Mouse (Mus musculus) CH12.LX (cell line): ENCODE measurements around the gene Zkscan4. TPM values are rescaled to one million over a fixed set of nuclear protein-coding genes. Genes with fewer than 3 reads are reported as not detected.
A peak's percentile ranks its signal among the peaks of the same experiment; 100 is the strongest.

Experiments used
- DNase-seq: peaks from one replicate; pipeline ENCODE4 v3.0.0-alpha.2; 2013; ENCODE audit errors: extremely low read depth
- H3K27ac ChIP-seq: 2 replicates; pipeline ENCODE4 v1.5.1; 2012; ENCODE audit warnings: low read depth, mild to moderate bottlenecking, control low read depth, moderate library complexity; ENCODE audit not compliant: insufficient read depth
- H3K27me3 ChIP-seq: replicated peaks from 2 replicates; pipeline ENCODE3; 2012; ENCODE audit warnings: inconsistent platforms
- H3K36me3 ChIP-seq, 2 experiments: replicated peaks in 1 of 2; 2 replicates each; pipeline versions ENCODE3 to v1.6.1; 2012; ENCODE audit warnings: inconsistent platforms in 1 of 2, low read length in 1 of 2, mild to moderate bottlenecking in 1 of 2, mixed read lengths in 1 of 2, moderate library complexity in 1 of 2; ENCODE audit not compliant: control insufficient read depth in 1 of 2, insufficient read depth in 1 of 2
- H3K4me1 ChIP-seq, 2 experiments: 2 replicates each; pipeline ENCODE4 v1.6.1; 2012; ENCODE audit warnings: inconsistent platforms in 1 of 2, moderate library complexity in 1 of 2; ENCODE audit not compliant: insufficient read depth in 2 of 2, control insufficient read depth in 1 of 2
- H3K4me2 ChIP-seq: 2 replicates; pipeline ENCODE4 v1.6.1; 2012; ENCODE audit warnings: low read depth, mild to moderate bottlenecking, control low read depth; ENCODE audit not compliant: poor library complexity, insufficient read depth, severe bottlenecking
- H3K4me3 ChIP-seq, 3 experiments: fragments of 150-350 bp in 1 of 3; sonication (generic) in 1 of 3; replicated peaks in 1 of 3; 2 replicates each; pipeline versions ENCODE3 to v1.5.1; 2011 to 2012; ENCODE audit warnings: low read depth in 2 of 3, low read length in 2 of 3, mild to moderate bottlenecking in 2 of 3, moderate library complexity in 2 of 3, control low read depth in 1 of 3, improper control_type of control experiment in 1 of 3, inconsistent platforms in 1 of 3, mixed read lengths in 1 of 3; ENCODE audit not compliant: poor library complexity in 1 of 3
- H3K79me2 ChIP-seq: replicated peaks from 2 replicates; pipeline ENCODE4 v1.6.1; 2012; ENCODE audit warnings: mild to moderate bottlenecking, moderate library complexity; ENCODE audit not compliant: control insufficient read depth, poor library complexity, insufficient read depth, severe bottlenecking; ENCODE audit errors: extremely low read depth
- H3K9ac ChIP-seq: 2 replicates; pipeline ENCODE4 v1.6.1; 2012; ENCODE audit warnings: low read depth, mild to moderate bottlenecking, control low read depth, moderate library complexity; ENCODE audit not compliant: insufficient read depth
- H3K9me3 ChIP-seq: replicated peaks from 2 replicates; pipeline ENCODE3; 2012; ENCODE audit warnings: low read length, inconsistent platforms, mixed read lengths
- BHLHE40 ChIP-seq: IDR thresholded peaks from 2 replicates; pipeline ENCODE4 v1.6.1; 2011; ENCODE audit warnings: mild to moderate bottlenecking, low read depth, low read length, improper control_type of control experiment
- CHD1 ChIP-seq: IDR thresholded peaks from 2 replicates; pipeline ENCODE4 v1.6.1; 2012; ENCODE audit warnings: low read depth, low read length, improper control_type of control experiment, inconsistent platforms
- CHD2 ChIP-seq: IDR thresholded peaks from 2 replicates; pipeline ENCODE4 v1.6.1; 2011; ENCODE audit warnings: low read length, improper control_type of control experiment
- E2F4 ChIP-seq: IDR thresholded peaks from 2 replicates; pipeline ENCODE4 v1.6.1; 2011; ENCODE audit warnings: low read depth, low read length, improper control_type of control experiment; ENCODE audit not compliant: insufficient replicate concordance
- EP300 ChIP-seq: IDR thresholded peaks from 2 replicates; pipeline ENCODE4 v1.6.1; 2011; ENCODE audit warnings: low read length, improper control_type of control experiment
- IRF4 ChIP-seq: IDR thresholded peaks from 2 replicates; pipeline ENCODE4 v1.6.1; 2014; ENCODE audit warnings: low read depth, mild to moderate bottlenecking, inconsistent platforms, low read length, improper control_type of control experiment
- POLR2AphosphoS2 ChIP-seq: IDR thresholded peaks from 2 replicates; pipeline ENCODE4 v1.6.1; 2011; ENCODE audit warnings: low read depth, low read length, improper control_type of control experiment
- TBP ChIP-seq: conservative IDR thresholded peaks from 2 replicates; pipeline ENCODE4 v1.6.1; 2011; ENCODE audit warnings: low read depth, low read length, improper control_type of control experiment
- UBTF ChIP-seq: IDR thresholded peaks from 2 replicates; pipeline ENCODE4 v1.6.1; 2012; ENCODE audit warnings: low read depth, mild to moderate bottlenecking, inconsistent platforms, low read length, improper control_type of control experiment, moderate library complexity
- ZC3H11A ChIP-seq: IDR thresholded peaks from 2 replicates; pipeline ENCODE4 v1.6.1; 2012; ENCODE audit warnings: low read depth, mild to moderate bottlenecking, inconsistent platforms, low read length, improper control_type of control experiment
- ZMIZ1 ChIP-seq: IDR thresholded peaks from 2 replicates; pipeline ENCODE4 v1.6.1; 2012; ENCODE audit warnings: low read depth, mild to moderate bottlenecking, inconsistent platforms, low read length, improper control_type of control experiment
- dilution Hi-C: fragments of 300-500 bp; cut with MboI; formaldehyde crosslinking; loops from 2 replicates; pipeline ENCODE4 v1.14.3; 2020; ENCODE audit warnings: low sequenced_read_pairs; ENCODE audit not compliant: extremely low pct_unique_long_range_greater_than_20kb, extremely low pct_ligation_motif_present
- in situ Hi-C: fragments of 300-500 bp; cut with MboI; formaldehyde crosslinking; loops from 3 replicates; pipeline ENCODE4 v1.14.3; 2019; ENCODE audit warnings: low sequenced_read_pairs, low pct_ligation_motif_present, low pct_unique_long_range_greater_than_20kb, mixed read lengths
- polyA plus RNA-seq: library from polyadenylated mRNA; unstranded; fragments of >175 nt; gene quantifications from 2 replicates; pipeline ENCODE4 v1.2.1, GENCODE M21; 2012; ENCODE audit warnings: low read depth; ENCODE audit not compliant: insufficient read length
- total RNA-seq, 2 experiments: library from RNA; depleted of rRNA; stranded (reverse); fragments of 300-350 nt in 1 of 2; fragments of >200 nt in 1 of 2; gene quantifications; 2 replicates each; pipeline ENCODE4 v1.2.3; 2012 to 2014

Zkscan4 gene
- total and polyA plus RNA-seq, 3 experiments: not detected

GRCm38 (mm10) chr13:21441207-21441572, 37.5 kb upstream of the Zkscan4 start:
- TF ChIP-seq POLR2AphosphoS2 (0 out of 2 replicates have a peak, but pooled peaks have one; percentile 24), UBTF (no peak)
- H3K4me3 ChIP-seq: peak overlapping the region; percentile 61 to 66 (median 63)
- H3K4me2 ChIP-seq: peak overlapping the region; percentile 53
- peaks cover 4% of the 10 kb centered on the region for H3K79me2 ChIP-seq
- no peaks in the 10 kb centered on the region for H3K9me3 ChIP-seq
- H3K27ac ChIP-seq: no peak overlapping the region
- H3K36me3 ChIP-seq: peaks cover 20 to 34% of the 10 kb centered on the region in 2 experiments
- H3K27me3 ChIP-seq: no peaks in the 10 kb centered on the region
- peak overlapping the region; percentile 46; the same call in 1 of the 2 replicates for H3K9ac ChIP-seq
- in situ Hi-C loops (no loop called here), dilution Hi-C loops (no loop called here)
- DNase-seq: no peak
- peaks cover 10 to 52% of the 10 kb centered on the region in 2 experiments; a peak in 3 of 4 replicates for H3K4me1 ChIP-seq

DNA sequence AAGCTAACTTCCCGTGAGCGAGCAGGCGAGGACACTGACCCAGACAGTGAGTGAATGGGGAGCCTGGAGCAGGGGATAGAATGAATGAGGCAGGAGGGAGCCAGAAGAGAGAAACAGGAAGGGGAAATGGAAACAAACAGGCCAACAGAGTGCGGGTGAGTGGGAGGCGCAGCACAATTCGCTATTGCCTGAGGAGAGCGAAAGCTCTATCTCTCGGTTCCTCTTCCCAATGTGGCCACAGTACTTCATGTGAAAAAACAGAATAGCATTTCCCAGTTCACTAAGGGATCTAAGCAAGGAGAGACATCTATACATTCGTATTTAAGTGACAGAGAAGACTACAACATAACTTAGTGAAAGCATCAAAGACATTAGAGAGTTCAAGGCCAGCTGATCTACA, 31.9 kb upstream of the Zkscan4 start:
- peaks cover 39 to 82% of the 10 kb centered on the region in 2 experiments for H3K36me3 ChIP-seq
- no peak overlapping the region for H3K4me3 ChIP-seq
- dilution Hi-C loops: no loop called here
- TF ChIP-seq CHD2 (0 out of 2 replicates have a peak, but pooled peaks have one; percentile 6), E2F4 (no peak), ZMIZ1 (no peak), EP300 (peak; percentile 77), TBP (no peak), IRF4 (peak; percentile 86)
- TF ChIP-seq, all 38 proteins: peak for 3
- Histone ChIP-seq H3K4me2 (peak overlapping the region; percentile 93), H3K79me2 (peaks cover 19% of the 10 kb centered on the region), H3K4me1 (peaks cover 14 to 64% of the 10 kb centered on the region in 2 experiments; a peak in 3 of 4 replicates), H3K27me3 (no peaks in the 10 kb centered on the region), H3K27ac (peak overlapping the region; percentile 46), H3K9ac (0 out of 2 replicates have a peak overlapping the region, but pooled peaks have one; percentile 13), H3K9me3 (peaks cover 2% of the 10 kb centered on the region)
- in situ Hi-C loops: no loop called here
- peak; percentile 61 for DNase-seq

GRCm38 (mm10) chr13:21447856-21448614, 30.7 kb upstream of the Zkscan4 start:
- no peak overlapping the region for H3K27ac ChIP-seq
- no peak overlapping the region for H3K4me2 ChIP-seq
- H3K9me3 ChIP-seq: peaks cover 2% of the 10 kb centered on the region
- peaks cover 31% of the 10 kb centered on the region for H3K79me2 ChIP-seq
- H3K27me3 ChIP-seq: no peaks in the 10 kb centered on the region
- H3K9ac ChIP-seq: no peak overlapping the region
- TF ChIP-seq BHLHE40: no peak
- no peak for TF ChIP-seq UBTF
- TF ChIP-seq ZC3H11A: no peak
- no peak for TF ChIP-seq CHD1
- TF ChIP-seq, all 38 proteins: peak for 0
- H3K36me3 ChIP-seq: peaks cover 36 to 79% of the 10 kb centered on the region in 2 experiments
- H3K4me3 ChIP-seq: no peak overlapping the region
- in situ Hi-C loops: no loop called here
- DNase-seq: no peak
- peaks cover 10 to 66% of the 10 kb centered on the region in 2 experiments; a peak in 3 of 4 replicates for H3K4me1 ChIP-seq
- dilution Hi-C loops: no loop called here
